Mouse (Mus musculus) bone marrow, adult 2 months (tissue): Measurements from ENCODE around the gene Megf11. TPM values are rescaled to one million over a fixed set of nuclear protein-coding genes. Genes with fewer than 3 reads are reported as not detected.

Source experiments
- H3K27ac ChIP-seq: fragments of 200-500 bp; 2 replicates; pipeline ENCODE4 v1.5.1; 2012; ENCODE audit warnings: low read depth, mild to moderate bottlenecking, control low read depth, inconsistent platforms, low read length; ENCODE audit not compliant: control insufficient read depth, poor library complexity, insufficient read depth
- H3K4me1 ChIP-seq: fragments of 200-500 bp; 2 replicates; pipeline ENCODE4 v1.6.1; 2011; ENCODE audit warnings: low read length; ENCODE audit not compliant: control insufficient read depth, insufficient read depth
- H3K4me3 ChIP-seq: fragments of 200-500 bp; replicated peaks from 2 replicates; pipeline ENCODE3; 2011; ENCODE audit warnings: mild to moderate bottlenecking, low read depth, low read length, control low read depth; ENCODE audit not compliant: control insufficient read depth
- CTCF ChIP-seq: fragments of 200-500 bp; IDR thresholded peaks from 2 replicates; pipeline ENCODE4 v1.5.1; 2011; ENCODE audit warnings: low read length, control low read depth; ENCODE audit not compliant: control insufficient read depth, insufficient read depth
- POLR2A ChIP-seq: fragments of 200-500 bp; IDR thresholded peaks from 2 replicates; pipeline ENCODE4 v1.6.1; 2011; ENCODE audit warnings: low read depth, mild to moderate bottlenecking, control low read depth, low read length, borderline replicate concordance; ENCODE audit not compliant: control insufficient read depth
- WGBS: fragments of 180-500 bp; shearing (Covaris S2); methylation state at CpG from one replicate; pipeline ENCODE4 v1.1.7; 2018; 5-methylcytosine and 5-hydroxymethylcytosine counted together
- polyA plus RNA-seq: library from polyadenylated mRNA; stranded (reverse); fragments of >200 nt; gene quantifications from 2 replicates; pipeline ENCODE4 v1.2.4, GENCODE M21; 2011; ENCODE audit warnings: low replicate concordance; ENCODE audit not compliant: missing spikeins, insufficient read depth, insufficient read length

Megf11 gene
- polyA plus RNA-seq, 1 experiment = not detected

- Histone ChIP-seq H3K4me3 (no peak overlapping the region), H3K4me1 (no peaks in the 10 kb centered on the region), H3K27ac (no peak overlapping the region)
- WGBS = 84% methylated on average over 8 of the region's 8 CpGs
- no peak for TF ChIP-seq POLR2A
- no peak for TF ChIP-seq CTCF
These were observed 119.5 kb downstream of the Megf11 start for GRCm38 (mm10) chr9:64504921-64505320.

DNA sequence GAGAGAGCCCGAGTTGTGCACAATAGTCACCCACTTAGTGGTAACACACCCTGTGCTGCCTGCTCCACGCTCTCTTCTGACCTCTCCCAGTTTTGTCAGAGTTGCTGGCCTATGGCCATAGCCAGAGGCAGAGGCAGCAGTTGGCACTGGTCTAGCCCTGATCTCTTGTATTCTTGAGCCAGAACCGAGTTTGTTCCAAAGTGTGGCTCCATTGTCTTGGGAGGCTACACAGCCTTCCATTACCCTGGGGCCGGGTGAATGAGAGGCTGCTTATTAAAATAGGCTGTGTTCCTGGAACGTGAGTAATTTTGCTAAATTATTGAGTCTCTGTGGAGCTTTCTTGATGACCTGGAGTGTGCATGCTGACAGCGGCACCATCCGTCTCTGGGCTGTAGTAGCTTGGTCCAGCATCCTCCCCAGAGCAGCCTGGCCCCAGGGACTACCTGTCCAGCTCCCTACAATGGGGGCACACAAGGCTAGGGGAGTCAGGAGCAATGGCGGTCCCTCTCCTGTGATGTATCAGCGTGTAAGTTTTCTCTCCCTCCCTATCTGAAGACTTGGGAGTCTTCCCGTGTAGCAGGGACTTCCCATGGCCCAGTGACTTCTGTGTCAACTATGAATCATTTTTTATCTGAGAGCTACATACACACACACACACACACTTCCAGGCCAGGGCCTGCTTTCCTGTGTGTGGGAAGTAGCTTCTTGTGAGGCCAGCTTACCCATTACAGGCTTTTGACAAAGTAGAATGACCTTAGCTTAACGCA lies 121.2 kb downstream of the Megf11 start:
- Histone ChIP-seq H3K27ac (no peak overlapping the region), H3K4me3 (no peak overlapping the region), H3K4me1 (no peaks in the 10 kb centered on the region)
- 73% methylated on average over 11 of the region's 11 CpGs for WGBS
- TF ChIP-seq CTCF = no peak
- TF ChIP-seq POLR2A = no peak

DNA sequence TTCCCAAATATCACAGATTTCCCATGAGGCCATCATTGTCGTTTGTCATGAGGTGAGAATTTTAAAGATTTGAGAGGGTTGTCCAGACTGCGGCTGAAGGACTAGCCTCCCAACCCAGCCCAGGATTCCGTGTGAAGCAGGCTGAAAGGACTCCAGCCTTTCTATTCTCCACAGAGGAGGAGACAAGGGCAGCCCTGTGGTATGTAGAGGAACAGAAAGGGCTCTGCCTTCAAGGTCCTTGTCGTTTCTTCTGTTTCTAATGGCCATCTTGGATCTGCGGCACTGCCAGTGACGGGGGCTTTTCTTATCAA lies 121.7 kb downstream of the Megf11 start:
- TF ChIP-seq CTCF (no peak), POLR2A (no peak)
- Histone ChIP-seq H3K4me3 (no peak overlapping the region), H3K4me1 (no peaks in the 10 kb centered on the region), H3K27ac (no peak overlapping the region)
- WGBS = 75% methylated on average over 6 of the region's 6 CpGs

DNA sequence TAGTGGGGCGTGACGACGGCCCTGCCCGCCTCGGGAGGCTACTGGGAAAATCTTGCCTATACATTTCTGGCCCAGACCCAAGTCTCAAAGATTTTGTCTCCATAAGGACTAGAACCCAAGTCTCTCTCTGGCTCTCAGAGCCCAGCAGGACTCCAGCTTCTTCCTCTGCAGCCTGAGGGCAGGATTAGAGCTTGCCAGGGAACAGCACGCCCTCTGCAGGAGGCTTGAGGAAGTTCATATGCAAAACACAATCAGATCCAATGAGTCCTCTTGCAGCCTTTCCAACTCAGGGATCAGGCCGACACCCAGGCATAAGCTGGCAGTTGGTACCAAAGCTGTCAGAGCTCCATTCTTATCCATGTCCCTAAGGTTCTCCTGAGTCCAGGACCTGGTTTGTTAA lies 122.6 kb downstream of the Megf11 start:
- H3K4me1 ChIP-seq = no peaks in the 10 kb centered on the region
- WGBS = 78% methylated on average over 7 of the region's 7 CpGs
- H3K4me3 ChIP-seq = no peak overlapping the region
- 0 out of 2 replicates have a peak, but pooled peaks have one; percentile 18 for TF ChIP-seq CTCF
- TF ChIP-seq POLR2A = no peak
- no peak overlapping the region for H3K27ac ChIP-seq

- Histone ChIP-seq H3K27ac (no peak overlapping the region), H3K4me3 (no peak overlapping the region), H3K4me1 (no peaks in the 10 kb centered on the region)
- 62% methylated on average over 6 of the region's 6 CpGs for WGBS
- TF ChIP-seq POLR2A (no peak), CTCF (no peak)
These were observed 129.4 kb downstream of the Megf11 start for GRCm38 (mm10) chr9:64514826-64515225.

DNA sequence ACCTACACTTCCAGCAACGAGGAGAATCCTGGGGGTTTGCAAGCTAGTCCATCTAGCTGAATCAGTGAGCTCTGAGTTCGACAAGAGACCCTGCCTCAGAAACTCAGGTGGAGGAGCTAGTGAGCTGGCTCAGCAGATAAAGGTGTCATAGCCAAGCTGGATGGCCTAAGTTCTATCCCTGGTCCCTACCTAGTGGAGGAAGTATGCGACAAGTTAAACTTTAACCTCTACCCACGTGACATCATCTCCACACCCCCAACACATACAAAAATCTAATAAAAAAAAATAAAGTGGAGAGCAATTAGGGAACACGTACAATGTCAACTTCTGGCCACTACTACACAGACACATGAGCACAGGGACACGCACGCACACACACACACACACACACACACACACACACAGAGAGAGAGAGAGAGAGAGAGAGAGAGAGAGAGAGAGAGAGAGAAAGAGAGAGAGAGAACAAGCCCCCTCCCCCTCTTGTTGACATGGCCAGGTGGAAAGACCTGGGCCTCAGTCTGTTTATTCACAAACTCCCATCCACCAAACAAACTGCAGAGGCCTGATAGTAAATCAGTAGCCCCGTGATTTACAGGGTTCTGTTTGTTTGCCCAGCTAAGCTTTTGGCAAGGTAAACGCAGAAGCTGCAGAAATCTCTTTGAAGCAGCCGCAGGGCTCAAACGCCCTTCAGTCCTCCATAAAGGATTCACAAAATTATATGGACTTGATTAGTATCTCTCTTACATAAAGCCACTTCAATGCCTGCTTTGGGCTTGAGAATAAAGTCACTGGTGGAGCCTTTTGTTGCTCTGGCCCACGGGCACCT lies 134.7 kb downstream of the Megf11 start:
- WGBS = 68% methylated on average over 12 of the region's 12 CpGs
- Histone ChIP-seq H3K27ac (no peak overlapping the region), H3K4me3 (no peak overlapping the region), H3K4me1 (no peaks in the 10 kb centered on the region)
- TF ChIP-seq POLR2A (no peak), CTCF (no peak)

- no peak for TF ChIP-seq CTCF
- TF ChIP-seq POLR2A = no peak
- no peak overlapping the region for H3K4me3 ChIP-seq
- no peaks in the 10 kb centered on the region for H3K4me1 ChIP-seq
- no peak overlapping the region for H3K27ac ChIP-seq
- 68% methylated on average over 4 of the region's 4 CpGs for WGBS
These were observed 135.4 kb downstream of the Megf11 start for GRCm38 (mm10) chr9:64520747-64521283.

DNA sequence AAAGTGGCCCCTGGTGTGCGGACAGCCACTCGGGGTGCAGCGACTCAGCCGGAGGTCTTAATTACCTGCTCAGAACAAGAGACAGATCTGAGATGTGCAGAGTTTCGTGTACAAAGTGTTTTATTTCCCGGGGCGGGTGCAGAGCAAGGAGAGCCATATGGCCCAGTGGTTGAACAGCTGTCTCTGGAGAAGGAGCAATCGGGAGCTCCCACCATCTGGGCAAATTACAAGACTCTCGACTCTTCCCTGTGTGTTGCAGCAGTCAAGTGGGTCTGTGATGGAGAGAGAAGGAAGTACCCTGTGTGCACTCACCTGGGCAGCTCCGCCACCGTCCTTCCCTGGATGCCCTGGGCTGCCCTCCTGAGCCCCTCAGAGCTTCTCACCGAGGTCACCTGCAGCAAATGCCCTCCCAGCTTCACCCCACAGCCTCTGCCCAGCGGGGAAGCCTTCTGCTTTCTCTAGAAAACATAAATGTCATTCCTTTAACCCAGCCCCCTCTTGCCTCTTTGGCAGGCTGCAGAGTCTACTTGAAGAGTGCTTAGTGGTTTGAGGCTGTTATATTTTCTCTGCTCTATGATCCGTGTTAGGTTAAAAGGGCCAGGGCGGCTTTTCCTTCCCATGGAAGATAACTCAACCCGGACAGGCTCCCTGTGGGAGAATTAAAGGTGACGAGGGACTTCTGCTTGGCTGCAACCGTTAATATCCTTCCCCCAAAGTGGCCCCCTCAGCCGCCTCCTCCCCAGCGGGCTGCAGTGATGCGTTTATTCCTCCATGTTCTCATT lies 138.0 kb downstream of the Megf11 start:
- Histone ChIP-seq H3K4me1 (no peaks in the 10 kb centered on the region), H3K27ac (no peak overlapping the region)

More for the DNA sequence above, 138.0 kb downstream of the Megf11 start:
- H3K4me3 ChIP-seq = no peak overlapping the region
- WGBS = 66% methylated on average over 21 of the region's 21 CpGs
- TF ChIP-seq CTCF = no peak
- TF ChIP-seq POLR2A = no peak
